Comparison of ENCODE assay signal across 8 mouse cellular contexts in the genomic region with DNA sequence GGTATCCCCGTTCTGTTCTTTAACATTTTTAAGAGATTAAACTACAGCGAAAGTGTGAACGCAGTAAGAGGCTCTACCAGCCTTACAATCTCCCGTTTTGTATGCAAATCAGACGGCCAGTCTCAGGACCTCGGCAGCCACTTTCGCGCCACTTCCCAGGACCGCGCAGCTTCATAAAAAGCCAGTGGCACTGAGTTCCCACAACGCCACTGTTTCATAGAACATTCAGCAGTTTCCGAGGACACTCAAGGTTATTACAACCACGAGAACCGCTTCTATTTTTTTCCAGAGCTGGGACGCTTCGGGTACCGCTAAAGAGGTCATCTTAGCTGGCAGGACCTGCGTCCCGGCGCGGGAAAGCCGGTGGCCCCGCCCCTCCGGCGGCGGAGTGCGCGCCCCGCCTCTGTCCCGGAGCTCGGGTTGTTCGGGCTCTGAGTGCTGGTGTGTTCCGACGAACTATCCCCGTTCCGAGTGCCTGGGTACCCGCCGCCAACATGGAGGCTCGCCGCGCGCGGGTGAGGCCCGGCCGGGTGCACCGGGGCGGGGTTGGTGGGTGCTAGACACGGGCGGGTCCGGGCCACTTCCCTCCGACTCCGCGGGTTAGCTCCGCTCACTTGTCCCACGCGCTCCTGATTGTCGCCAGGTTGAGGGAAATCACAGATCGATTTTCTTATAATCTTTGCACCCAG. TPM values are rescaled to one million over a fixed set of nuclear protein-coding genes. Genes with fewer than 3 reads are reported as not detected.
DNase-seq lines count a peak whose midpoint lies in the region; ATAC-seq and TF ChIP-seq lines count a peak whose summit lies in the region.

A gene (plus strand): TSS at position 363 of the 689 bp plus-strand sequence.

- TF ChIP-seq CTCF in gastrocnemius, adult 2 months (IDR thresholded peaks at IDR 0.05), result no peak
- no peak for TF ChIP-seq CTCF in hindbrain, postnatal 0 days (IDR thresholded peaks at IDR 0.05; ENCODE audit: low read depth)

- peak; percentile 63 for DNase-seq in WW6 (ENCODE audit: low read depth, low spot score)
- peak; percentile 42 to 68 for DNase-seq in cerebellum, postnatal 4 days (ENCODE audit: low spot score in 2 of 2)
- peak; percentile 82 for DNase-seq in gastrocnemius, adult 2 months
- DNase-seq in hindbrain, postnatal 0 days (ENCODE audit: low spot score), result peak; percentile 76
- peak; percentile 27 to 48 for DNase-seq in left cerebral cortex, adult 18-20 months (ENCODE audit: low spot score in 2 of 2)
- peak; percentile 47 for DNase-seq in retina, postnatal 7 days (ENCODE audit: low read depth, low spot score)
- DNase-seq in urinary bladder, adult 2 months (ENCODE audit: low spot score), result peak; percentile 77

- WGBS in hindbrain, postnatal 0 days, result 0% methylated on average over 54 of the region's 58 CpGs
- under 1% methylated on average over 52 of the region's 58 CpGs for WGBS in macrophage (ENCODE audit: missing documents)

- no peaks in the 10 kb centered on the region for H3K9me3 ChIP-seq in hindbrain, postnatal 0 days (ENCODE audit: low read length)

- intact Hi-C loops in gastrocnemius, adult 2 months (cut with DNase I), result no loop called here

- peak; percentile 90 for ATAC-seq in hindbrain, postnatal 0 days

- H3K4me3 ChIP-seq in gastrocnemius, adult 2 months, result peak within 1 kb of the TSS; percentile 78
- H3K4me3 ChIP-seq in hindbrain, postnatal 0 days (ENCODE audit: low read length), result peak within 1 kb of the TSS; percentile 77
- H3K4me3 ChIP-seq in macrophage (ENCODE audit: inconsistent target), result peak within 1 kb of the TSS; percentile 54

- peaks cover 42% of the 10 kb centered on the region for H3K79me2 ChIP-seq in macrophage (ENCODE audit: inconsistent target)

- H3K4me2 ChIP-seq in hindbrain, postnatal 0 days (ENCODE audit: low read depth, low read length), result peak within 1 kb of the TSS; percentile 98

- H3K4me1 ChIP-seq in hindbrain, postnatal 0 days (ENCODE audit: insufficient read depth, low read length), result peaks cover 12% of the 10 kb centered on the region; the same call in 1 of the 2 replicates

- no peaks in the 10 kb centered on the region for H3K27me3 ChIP-seq in hindbrain, postnatal 0 days (ENCODE audit: insufficient read depth, low read length)

- H3K9ac ChIP-seq in hindbrain, postnatal 0 days (replicated peaks; ENCODE audit: low read length), result peak within 1 kb of the TSS; percentile 55

- peak within 1 kb of the TSS; percentile 77 for H3K27ac ChIP-seq in gastrocnemius, adult 2 months
- peak within 1 kb of the TSS; percentile 55; the same call in 1 of the 2 replicates for H3K27ac ChIP-seq in hindbrain, postnatal 0 days
- peak within 1 kb of the TSS; percentile 97 for H3K27ac ChIP-seq in macrophage

- no peaks in the 10 kb centered on the region for H3K36me3 ChIP-seq in hindbrain, postnatal 0 days (ENCODE audit: insufficient read depth, low read length)
- no peaks in the 10 kb centered on the region for H3K36me3 ChIP-seq in macrophage (ENCODE audit: inconsistent target)

RNA-seq across cellular contexts. Expression of the gene that starts here (rescaled TPM):
- under 1 TPM; 0.36 to 0.99 TPM for total RNA-seq in gastrocnemius, adult 2 months (2021)
- 17.5 and 21.3 TPM in 2 replicates for total RNA-seq in hindbrain, postnatal 0 days (2014; rRNA removed)
- polyA plus RNA-seq in hindbrain, postnatal 0 days (2015; fragmentation: Nextera tagmentation; extraction: Ambion mirVana), result 12.8 and 14.4 TPM in 2 replicates
- total RNA-seq in left cerebral cortex, adult 18-20 months (2021), result 1 to 10 TPM; 3.2 to 4.0 TPM
- total RNA-seq in macrophage (2018; cell fraction: chromatin; rRNA removed), result 1 to 10 TPM in 20 of 26 experiments, under 1 TPM in 5, not detected in 1; 0.37 to 6.9 (median 2.0) TPM
- 1 to 10 TPM in 24 of 26 experiments, under 1 TPM in 2; 0.48 to 5.5 (median 2.5) TPM for total RNA-seq in macrophage (2018; cell fraction: cytosol; rRNA removed)
- total RNA-seq in macrophage (2018; cell fraction: nucleus; rRNA removed), result 10 to 100 TPM in 1 of 26 experiments, 1 to 10 TPM in 22, under 1 TPM in 3; 0.53 to 37.8 (median 2.1) TPM
- polyA plus RNA-seq in macrophage (2018), result 2.8 to 28.1 TPM (median 5.1 TPM) in 3 replicates
- polyA plus RNA-seq in urinary bladder, adult 2 months (2012; rRNA removed), result 26.3 and 32.2 TPM in 2 replicates

Comparison
In these comparisons a context has a peak if more than half of its experiments do, and no peak if none do; other contexts are left out.
1. Peak in every context shown above with its lines: DNase-seq, ATAC-seq, H3K4me3 ChIP-seq and H3K27ac ChIP-seq.
2. Peak in DNase-seq, H3K4me3 ChIP-seq and H3K27ac ChIP-seq in gastrocnemius, adult 2 months; RNA of the gene not detected or under 1 TPM.